Mouse (Mus musculus) heart, adult 2 months (tissue): ENCODE measurements around the gene 2210407C18Rik.

Source experiments
- CTCF ChIP-seq: fragments of 200-600 bp; IDR thresholded peaks from 2 replicates; pipeline ENCODE4 v1.8.1; 2022; ENCODE audit warnings: antibody characterized with exemption, mild to moderate bottlenecking, moderate library complexity
- POLR2A ChIP-seq: fragments of 200-500 bp; IDR thresholded peaks from 2 replicates; pipeline ENCODE4 v1.6.1; 2011; ENCODE audit warnings: mild to moderate bottlenecking, low read depth, low read length, control low read depth; ENCODE audit not compliant: insufficient read depth

GRCm38 (mm10) chr11:58618793-58619192 is 2.9 kb upstream of the 2210407C18Rik start:
- TF ChIP-seq POLR2A (no peak), CTCF (no peak)
